In the genomic region with DNA sequence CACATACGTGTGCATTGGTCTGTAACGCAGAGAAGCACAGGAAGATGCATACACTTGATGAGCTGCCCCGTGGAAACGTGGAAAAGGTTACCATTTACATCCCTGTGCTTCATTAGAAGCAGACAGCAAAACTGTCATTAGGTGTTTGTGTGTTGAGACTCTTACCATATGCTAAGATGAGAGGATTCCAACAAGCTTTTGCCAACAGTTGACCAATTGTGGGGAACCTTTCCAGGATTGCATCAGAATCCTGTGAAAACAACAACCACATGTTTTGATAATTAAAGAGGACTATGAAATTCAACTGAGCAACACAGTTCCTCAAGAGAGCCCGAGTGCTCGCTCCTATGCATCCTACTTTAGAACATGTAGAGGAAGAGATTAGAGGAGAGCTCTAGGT, we compare ENCODE assay signal across 12 mouse cellular contexts.
DNase-seq lines count a peak whose midpoint lies in the region; ATAC-seq lines count a peak whose summit lies in the region.
"Had no signal": no experiment of that assay in that cellular context is flagged by ENCODE, and none has a peak within 500 bp of the region (broad histone marks: within the 10 kb centered on the region; RNA-seq: fewer than 3 reads in every experiment).

No protein-coding gene starts in this region.

- H3K4me3 ChIP-seq in heart, embryonic 10.5 days: no peak overlapping the region
- no peak overlapping the region for H3K4me3 ChIP-seq in lung, embryonic 16.5 days (ENCODE audit: low read length)
- H3K4me3 ChIP-seq in forebrain, embryonic 16.5 days (replicated peaks; ENCODE audit: low read length): no peak overlapping the region
- H3K4me3 ChIP-seq: embryonic facial prominence, embryonic 12.5 days; left cerebral cortex, adult 2 months had no signal

- peak; percentile 94 for DNase-seq in heart, adult 11 months
- DNase-seq in heart, embryonic 10.5 days (ENCODE audit: low spot score): no peak
- peak; percentile 90 for DNase-seq in adipocyte (ENCODE audit: low spot score)
- peak; percentile 63 for DNase-seq in cerebellum, adult 9-11 months
- no peak for DNase-seq in adrenal gland, postnatal 4 days (ENCODE audit: low spot score in 2 of 2)
- DNase-seq in frontal cortex, postnatal 14 days (ENCODE audit: low spot score in 2 of 2): no peak
- DNase-seq: gastrocnemius, postnatal 14 days had no signal

- no peaks in the 10 kb centered on the region for H3K9me3 ChIP-seq in heart, embryonic 10.5 days
- no peaks in the 10 kb centered on the region for H3K9me3 ChIP-seq in lung, embryonic 16.5 days (ENCODE audit: control insufficient read depth, low read length)
- H3K9me3 ChIP-seq in forebrain, embryonic 16.5 days (ENCODE audit: control insufficient read depth, low read length): no peaks in the 10 kb centered on the region
- H3K9me3 ChIP-seq: embryonic facial prominence, embryonic 12.5 days had no signal

- no peak overlapping the region for H3K9ac ChIP-seq in lung, embryonic 16.5 days (ENCODE audit: low read length)
- H3K9ac ChIP-seq in forebrain, embryonic 16.5 days (replicated peaks; ENCODE audit: low read depth, low read length): no peak overlapping the region
- H3K9ac ChIP-seq: embryonic facial prominence, embryonic 12.5 days had no signal

- H3K4me2 ChIP-seq in lung, embryonic 16.5 days (ENCODE audit: low read depth, low read length): no peak overlapping the region
- H3K4me2 ChIP-seq in forebrain, embryonic 16.5 days (ENCODE audit: low read length): no peak overlapping the region
- H3K4me2 ChIP-seq: embryonic facial prominence, embryonic 12.5 days had no signal

- H3K27ac ChIP-seq in heart, embryonic 10.5 days: no peak overlapping the region
- H3K27ac ChIP-seq in lung, embryonic 16.5 days (ENCODE audit: low read length): no peak overlapping the region
- no peak overlapping the region for H3K27ac ChIP-seq in forebrain, embryonic 16.5 days (ENCODE audit: low read length)
- H3K27ac ChIP-seq: embryonic facial prominence, embryonic 12.5 days; left cerebral cortex, adult 2 months had no signal

- H3K27me3 ChIP-seq in heart, embryonic 10.5 days (ENCODE audit: insufficient read depth, poor library complexity, severe bottlenecking): no peaks in the 10 kb centered on the region
- H3K27me3 ChIP-seq in lung, embryonic 16.5 days (ENCODE audit: control insufficient read depth, insufficient read depth, low read depth, low read length): no peaks in the 10 kb centered on the region
- no peaks in the 10 kb centered on the region for H3K27me3 ChIP-seq in forebrain, embryonic 16.5 days (replicated peaks; ENCODE audit: control insufficient read depth, insufficient read depth, low read length)
- H3K27me3 ChIP-seq: embryonic facial prominence, embryonic 12.5 days had no signal

- peak; percentile 89 for ATAC-seq in lung, embryonic 16.5 days (ENCODE audit: low read depth)
- no peak for ATAC-seq in forebrain, embryonic 16.5 days
- ATAC-seq: intestine, postnatal 0 days had no signal

- no peaks in the 10 kb centered on the region for H3K4me1 ChIP-seq in heart, embryonic 10.5 days
- H3K4me1 ChIP-seq in lung, embryonic 16.5 days (replicated peaks; ENCODE audit: control insufficient read depth, insufficient read depth, low read length): 0 out of 2 replicates have a peak, but pooled peaks cover 2% of the 10 kb centered on the region
- no peaks in the 10 kb centered on the region for H3K4me1 ChIP-seq in forebrain, embryonic 16.5 days (replicated peaks; ENCODE audit: control insufficient read depth, insufficient read depth, low read length)
- H3K4me1 ChIP-seq: embryonic facial prominence, embryonic 12.5 days had no signal

- WGBS in heart, embryonic 10.5 days: 91% methylated on average over 6 of the region's 6 CpGs
- 69% methylated on average over 6 of the region's 6 CpGs for WGBS in lung, embryonic 16.5 days
- WGBS in forebrain, embryonic 16.5 days: 91% methylated on average over 6 of the region's 6 CpGs

- H3K36me3 ChIP-seq in heart, embryonic 10.5 days: 0 out of 2 replicates have a peak, but pooled peaks cover 2% of the 10 kb centered on the region
- H3K36me3 ChIP-seq in lung, embryonic 16.5 days (ENCODE audit: control insufficient read depth, insufficient read depth, low read length): no peaks in the 10 kb centered on the region
- H3K36me3 ChIP-seq in forebrain, embryonic 16.5 days (ENCODE audit: control insufficient read depth, insufficient read depth): no peaks in the 10 kb centered on the region
- H3K36me3 ChIP-seq: embryonic facial prominence, embryonic 12.5 days had no signal

Comparison
In these comparisons a context has a peak if more than half of its experiments do, and no peak if none do; other contexts are left out.
1. DNase-seq: peak in heart, adult 11 months (single experiment), adipocyte (single experiment) and cerebellum, adult 9-11 months (single experiment); none in heart, embryonic 10.5 days (single experiment), adrenal gland, postnatal 4 days (0 of 2) and frontal cortex, postnatal 14 days (0 of 2).